Mouse (Mus musculus) urinary bladder, adult 18-20 months (tissue): ENCODE measurements around the gene Uggt2.
"Not testable (repeated sequence)": the region's sequence is repeated elsewhere in the genome, so short reads cannot be mapped to it uniquely, and the experiment has no call there.

Source experiments
- DNase-seq, 2 experiments: peaks; one replicate each; pipeline ENCODE4 v3.0.0; 2022; ENCODE audit warnings: low spot score in 2 of 2, mixed read lengths in 2 of 2

Gene Uggt2

DNA sequence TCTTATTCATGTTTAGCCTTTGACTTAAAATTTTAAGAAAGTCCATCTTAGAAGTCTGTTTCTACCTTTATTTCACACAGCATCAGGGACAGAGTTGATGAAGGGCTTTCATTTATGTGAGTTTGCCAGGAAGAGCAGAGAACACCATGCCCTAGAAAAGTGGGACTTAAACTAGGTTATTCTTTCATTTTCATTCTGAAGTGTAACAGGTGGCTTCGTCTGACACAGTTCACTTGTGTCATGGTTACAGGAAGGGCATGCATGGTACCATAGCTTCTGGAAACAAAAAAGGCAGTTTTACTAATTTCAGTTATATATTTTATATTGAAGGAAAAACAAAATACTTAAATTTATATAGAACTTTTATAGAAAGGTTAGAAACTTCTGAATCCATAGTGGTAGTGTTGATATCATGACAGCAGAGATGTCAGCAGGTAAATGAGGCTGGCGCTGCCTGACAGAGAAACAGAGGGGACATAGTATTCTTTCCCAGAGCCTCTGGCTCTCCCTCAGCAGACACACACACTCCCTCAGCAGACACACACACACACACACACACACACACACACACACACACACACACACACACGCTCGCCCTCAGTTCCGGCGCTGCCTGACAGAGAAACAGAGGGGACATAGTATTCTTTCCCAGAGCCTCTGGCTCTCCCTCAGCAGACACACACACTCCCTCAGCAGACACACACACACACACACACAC lies 117.4 kb downstream of the Uggt2 start:
- DNase-seq = not testable (repeated sequence)

DNA sequence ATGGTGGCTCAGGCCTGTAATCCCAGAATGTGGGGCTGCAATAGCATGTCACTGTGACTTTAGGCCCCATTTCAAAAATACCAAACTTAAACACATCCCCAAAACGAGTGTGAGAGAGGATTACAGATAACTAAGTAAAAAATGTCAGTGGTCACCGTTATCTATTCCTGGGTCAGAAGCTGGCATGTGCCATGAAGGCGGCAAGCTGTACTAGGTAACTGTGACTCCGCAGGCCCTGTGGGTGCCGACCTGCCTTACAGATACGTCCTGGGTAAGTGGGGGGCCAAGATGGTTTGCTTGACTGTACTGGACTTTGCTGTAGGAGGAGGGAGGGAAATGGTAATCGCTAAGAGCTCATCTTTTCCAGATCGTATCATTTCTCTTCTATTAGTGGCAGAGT lies 118.3 kb downstream of the Uggt2 start:
- DNase-seq = no peak

GRCm38 (mm10) chr14:118980358-118980757 lies 118.9 kb downstream of the Uggt2 start:
- no peak for DNase-seq

GRCm38 (mm10) chr14:118979571-118980325 lies 119.5 kb downstream of the Uggt2 start:
- no peak for DNase-seq

GRCm38 (mm10) chr14:118977136-118977816 lies 122.0 kb downstream of the Uggt2 start:
- no peak for DNase-seq

DNA sequence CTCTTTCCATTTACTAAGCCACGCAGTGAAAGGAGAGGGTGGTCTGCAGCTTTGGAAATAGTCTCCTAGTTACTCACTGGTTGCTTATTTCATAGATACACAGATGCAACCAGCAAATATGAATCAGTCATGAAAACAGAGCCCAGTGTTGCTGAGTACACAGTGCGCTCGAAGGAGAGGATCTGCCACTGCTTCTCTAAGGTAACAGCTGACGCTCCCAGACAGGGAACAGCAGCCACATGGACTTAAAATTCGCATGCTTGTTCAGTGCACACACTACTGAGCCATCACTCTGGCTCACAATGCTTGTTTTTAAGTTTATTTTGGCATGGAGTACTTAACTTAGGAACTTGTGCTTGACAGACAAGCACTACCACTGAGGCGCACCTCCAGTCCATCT lies 127.0 kb downstream of the Uggt2 start:
- DNase-seq = no peak

GRCm38 (mm10) chr14:118967646-118968045 lies 131.6 kb downstream of the Uggt2 start:
- no peak for DNase-seq

- no peak for DNase-seq
These were observed 133.8 kb downstream of the Uggt2 start for GRCm38 (mm10) chr14:118965356-118966000.

DNA sequence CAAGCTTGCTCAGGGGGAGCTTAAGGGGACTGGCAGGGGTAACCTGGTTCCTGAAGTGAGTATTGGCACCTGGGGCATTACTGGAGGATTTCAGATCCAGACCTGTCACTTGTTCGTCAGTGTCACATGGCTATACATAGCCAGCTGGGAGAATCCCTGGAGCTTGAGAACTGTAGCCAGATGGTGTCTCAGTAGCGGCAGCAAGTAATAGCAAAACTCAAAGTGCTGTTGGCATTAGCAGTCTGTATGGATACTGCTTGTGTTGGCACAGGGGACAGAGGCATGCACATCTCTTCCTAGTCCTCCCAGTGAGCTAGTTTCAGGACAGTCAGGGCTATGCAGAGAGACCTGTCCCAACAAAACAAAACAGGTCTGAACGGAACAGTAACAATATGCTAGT lies 141.2 kb downstream of the Uggt2 start:
- no peak for DNase-seq

GRCm38 (mm10) chr14:118951912-118952583 lies 147.2 kb downstream of the Uggt2 start:
- no peak for DNase-seq

DNA sequence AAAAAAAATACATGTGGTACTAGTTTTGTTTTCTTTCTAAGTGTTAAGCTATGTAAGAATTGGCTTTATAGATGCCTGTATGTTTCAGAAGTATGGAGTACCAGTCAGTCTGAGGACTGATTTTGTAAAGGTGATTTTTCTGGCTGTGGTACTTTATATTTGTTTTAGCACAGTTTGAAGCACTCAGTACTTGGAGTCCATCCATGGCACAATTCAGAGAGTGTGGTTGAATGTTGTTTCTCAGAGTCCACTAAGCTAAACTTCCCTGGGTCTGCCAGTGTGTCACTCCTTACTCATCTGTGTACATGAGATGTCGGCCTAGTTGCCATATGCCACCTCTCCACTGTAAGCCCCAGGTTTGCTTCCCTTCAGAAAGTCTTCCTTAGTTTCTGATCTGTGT lies 150.4 kb downstream of the Uggt2 start:
- no peak for DNase-seq

- no peak for DNase-seq
These were observed 154.5 kb downstream of the Uggt2 start for GRCm38 (mm10) chr14:118944702-118945101.

DNA sequence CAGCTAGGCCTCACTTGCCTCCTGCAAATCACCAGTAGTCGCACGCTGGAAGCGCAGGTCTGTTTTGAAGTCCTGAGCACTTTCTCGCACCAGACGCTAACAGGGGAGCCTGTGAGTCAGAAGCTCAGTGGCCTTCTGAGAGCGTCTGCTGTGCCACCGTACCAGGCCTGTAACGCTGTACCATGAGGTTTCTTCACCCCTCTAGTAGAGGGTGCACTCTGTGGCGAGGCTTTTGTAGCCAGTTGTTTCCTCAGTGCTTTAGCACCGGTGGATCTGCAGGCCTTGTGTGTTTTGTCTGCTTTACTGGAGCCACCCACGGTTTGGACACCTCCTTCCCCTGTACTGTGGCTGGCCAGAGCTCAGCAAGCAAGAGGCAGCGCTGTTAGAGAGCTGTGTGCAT lies 157.2 kb downstream of the Uggt2 start:
- no peak for DNase-seq

- DNase-seq = no peak
These were observed 158.3 kb downstream of the Uggt2 start for GRCm38 (mm10) chr14:118940796-118941495.

- no peak for DNase-seq
These were observed 160.7 kb downstream of the Uggt2 start for GRCm38 (mm10) chr14:118938551-118938950.

DNA sequence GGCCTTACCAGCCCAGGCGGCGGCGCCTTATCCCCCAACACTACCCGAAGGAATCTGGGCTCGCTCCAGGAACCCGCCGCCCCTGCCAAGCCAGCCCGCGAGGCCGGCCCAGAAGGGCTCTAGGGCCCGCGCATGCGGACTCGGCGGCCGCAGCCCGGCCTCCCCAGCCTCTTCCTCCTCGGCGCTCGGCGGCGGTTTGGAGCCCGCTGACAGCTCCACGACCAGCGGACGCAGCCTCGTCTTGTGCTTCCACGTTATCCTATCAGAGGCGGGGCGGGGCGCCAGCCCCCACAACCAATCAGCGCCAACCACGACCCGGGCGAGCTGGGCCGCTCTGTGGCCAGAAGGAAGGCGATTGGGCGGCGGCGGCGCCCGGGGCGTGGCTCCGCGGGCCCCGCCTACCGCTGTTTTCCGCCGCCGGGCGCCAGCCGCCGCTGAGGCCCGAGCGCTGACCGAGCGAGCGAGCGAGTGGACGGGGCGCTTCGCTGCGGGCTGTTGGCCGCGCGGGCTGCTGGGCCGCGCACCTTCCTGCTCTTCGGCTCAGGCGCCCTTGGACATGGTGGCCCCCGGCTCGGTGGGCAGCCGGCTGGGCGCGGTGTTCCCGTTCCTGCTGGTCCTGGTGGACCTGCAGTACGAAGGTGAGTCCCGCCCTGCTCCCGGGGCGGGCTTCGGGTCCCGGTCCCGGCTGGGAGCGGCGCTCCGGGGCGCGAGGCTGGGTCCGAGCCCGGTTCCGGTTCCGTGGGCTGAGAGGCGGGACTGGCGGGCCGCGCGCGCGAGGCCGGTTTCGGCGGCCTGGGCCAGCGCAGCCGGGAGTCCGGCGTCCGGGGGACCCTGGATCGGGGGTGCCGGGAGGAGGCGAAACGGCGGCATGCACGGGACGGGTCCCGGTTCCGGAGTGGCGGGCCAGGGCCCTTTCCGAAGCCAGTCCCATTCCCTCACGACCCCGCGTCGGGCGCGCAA lies 161.4 kb downstream of the Uggt2 start, which contains the start of gene Dnajc3:
Gene Dnajc3, plus strand, starts transcription at position 444 of the 960 bp plus-strand sequence.
- peak; percentile 93 to 100 for DNase-seq

DNA sequence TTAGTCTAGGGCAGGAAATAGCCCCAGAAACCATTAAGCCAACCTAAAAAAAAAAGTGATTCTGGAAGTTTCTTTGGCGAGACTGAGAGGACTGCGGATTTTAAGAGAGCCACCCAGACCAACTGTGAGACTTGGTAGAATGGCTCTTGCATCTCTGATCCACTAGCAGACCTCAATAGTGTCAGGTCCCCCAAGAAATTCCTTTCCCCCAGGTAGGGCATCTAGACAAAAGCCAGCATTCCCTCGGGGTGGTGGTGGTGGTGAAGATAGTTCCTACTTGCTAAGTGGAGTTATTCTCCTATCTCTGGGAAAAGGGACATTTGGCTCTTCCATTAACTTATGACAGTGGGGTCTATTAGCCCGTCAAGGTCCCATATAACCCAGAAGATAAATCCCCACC lies 162.3 kb downstream of the Uggt2 start:
- DNase-seq = no peak

DNA sequence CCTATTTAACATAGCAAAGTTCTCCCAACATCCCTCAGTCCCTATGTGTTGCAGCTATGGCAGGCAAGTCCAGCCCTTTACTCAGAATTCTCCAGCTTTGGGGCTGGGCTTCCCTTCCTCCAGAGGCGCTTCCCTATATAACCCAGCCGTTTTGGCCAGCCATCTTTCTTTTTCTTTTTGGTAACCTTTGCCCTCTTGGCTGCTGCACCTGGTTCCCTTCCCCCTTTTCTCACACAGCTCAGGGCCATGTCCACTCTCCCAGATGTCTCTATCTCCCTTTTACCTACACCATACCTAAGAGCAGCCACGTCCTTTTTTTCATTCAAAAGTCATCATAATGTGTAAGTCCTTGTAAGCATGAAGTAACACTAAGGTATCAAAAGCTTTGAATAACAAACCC lies 163.0 kb downstream of the Uggt2 start:
- no peak for DNase-seq
